Mouse (Mus musculus) small intestine, adult 10 weeks (tissue): ENCODE measurements around the gene Spock1. TPM values are rescaled to one million over a fixed set of nuclear protein-coding genes. Genes with fewer than 3 reads are reported as not detected.

Source experiments
- polyA plus RNA-seq: library from polyadenylated mRNA; stranded (reverse); fragments of 350-450 nt; fragmentation: Illumina TruSeq; extraction: RNeasy Lipid Tissue Mini Kit (QIAGEN cat#74804); gene quantifications from one replicate; pipeline ENCODE4 v1.2.3, GENCODE M21; 2014; ENCODE audit warnings: low replicate concordance

Spock1 gene
- polyA plus RNA-seq: 0.30 TPM

GRCm38 (mm10) chr13:57908266-57908582 lies at the start of gene Spock1:
Gene Spock1 (minus strand): TSS chr13:57908332.

Other genes with a start within 250 kb of the Spock1 start
- 0.19 TPM for gene Klhl3, start 205.3 kb upstream of the Spock1 start, polyA plus RNA-seq
- 86.3 TPM for gene Hnrnpa0, start 220.2 kb upstream of the Spock1 start, polyA plus RNA-seq
- gene Idnk, start 249.3 kb upstream of the Spock1 start, polyA plus RNA-seq: 9.4 TPM